Mouse (Mus musculus) mammary gland, adult 2 months (tissue): Measurements from ENCODE around the gene Olfr1132. TPM values are rescaled to one million over a fixed set of nuclear protein-coding genes. Genes with fewer than 3 reads are reported as not detected.

ENCODE experiments used
- polyA plus RNA-seq: library from polyadenylated mRNA; depleted of rRNA; stranded (reverse); fragments of >200 nt; gene quantifications from 2 replicates; pipeline ENCODE4 v1.2.3, GENCODE M21; 2012; ENCODE audit warnings: low replicate concordance; rRNA removed

Gene Olfr1132
- not detected in 2 replicates for polyA plus RNA-seq

GRCm38 (mm10) chr2:87637435-87637834 is at the start of gene Olfr1132:
Gene Olfr1132, minus strand, starts transcription at chr2:87637535.

GRCm38 (mm10) chr2:87673564-87673963 is 36.2 kb upstream of the Olfr1132 start, which contains the start of gene Olfr1135:
Gene Olfr1135, minus strand, starts transcription at chr2:87673664.

GRCm38 (mm10) chr2:87658360-87658759 is 21.0 kb upstream of the Olfr1132 start, which contains the start of gene Olfr1134:
Gene Olfr1134, minus strand, starts transcription at chr2:87658460.

GRCm38 (mm10) chr2:87647274-87647673 is 9.9 kb upstream of the Olfr1132 start, which contains the start of gene Olfr1133:
Gene Olfr1133, minus strand, starts transcription at chr2:87647374.

GRCm38 (mm10) chr2:87626804-87627203 is 10.5 kb downstream of the Olfr1132 start, which contains the start of gene Olfr1131:
Gene Olfr1131, plus strand, starts transcription at chr2:87627104.

GRCm38 (mm10) chr2:87605912-87606311 is 31.4 kb downstream of the Olfr1132 start, which contains the start of gene Olfr1130:
Gene Olfr1130, plus strand, starts transcription at chr2:87606212.

Other genes with a start within 250 kb of the Olfr1132 start
- gene Olfr1123, start 220.9 kb downstream of the Olfr1132 start, polyA plus RNA-seq = not detected in 2 replicates
- not detected in 2 replicates for gene Olfr1124, start 207.3 kb downstream of the Olfr1132 start, polyA plus RNA-seq
- not detected in 2 replicates for gene Olfr1126, start 183.6 kb downstream of the Olfr1132 start, polyA plus RNA-seq
- gene Pramel7, start 140.4 kb downstream of the Olfr1132 start, polyA plus RNA-seq = not detected in 2 replicates
- not detected in 2 replicates for gene Pramel6, start 131.0 kb downstream of the Olfr1132 start, polyA plus RNA-seq
- gene Olfr153, start 105.7 kb downstream of the Olfr1132 start, polyA plus RNA-seq = not detected in 2 replicates
- not detected in 2 replicates for gene Olfr1128, start 92.0 kb downstream of the Olfr1132 start, polyA plus RNA-seq
- not detected in 2 replicates for gene Olfr1129, start 63.6 kb downstream of the Olfr1132 start, polyA plus RNA-seq
- gene Olfr1130, start 31.3 kb downstream of the Olfr1132 start, polyA plus RNA-seq = not detected in 2 replicates
- not detected in 2 replicates for gene Olfr1131, start 10.4 kb downstream of the Olfr1132 start, polyA plus RNA-seq
- gene Olfr1133, start 9.8 kb upstream of the Olfr1132 start, polyA plus RNA-seq = not detected in 2 replicates
- gene Olfr1134, start 20.9 kb upstream of the Olfr1132 start, polyA plus RNA-seq = not detected in 2 replicates
- gene Olfr1135, start 36.1 kb upstream of the Olfr1132 start, polyA plus RNA-seq = not detected in 2 replicates
- not detected in 2 replicates for gene Olfr1136, start 56.4 kb upstream of the Olfr1132 start, polyA plus RNA-seq
- gene Olfr1137, start 75.6 kb upstream of the Olfr1132 start, polyA plus RNA-seq = not detected in 2 replicates
- gene Olfr1138, start 102.4 kb upstream of the Olfr1132 start, polyA plus RNA-seq = not detected in 2 replicates
- gene Olfr1140, start 106.2 kb upstream of the Olfr1132 start, polyA plus RNA-seq = not detected in 2 replicates
- gene Olfr1141, start 116.5 kb upstream of the Olfr1132 start, polyA plus RNA-seq = not detected in 2 replicates
- gene Olfr152, start 141.9 kb upstream of the Olfr1132 start, polyA plus RNA-seq = not detected in 2 replicates
- not detected in 2 replicates for gene Olfr1143, start 163.1 kb upstream of the Olfr1132 start, polyA plus RNA-seq
- not detected in 2 replicates for gene Olfr1145, start 172.3 kb upstream of the Olfr1132 start, polyA plus RNA-seq
- not detected in 2 replicates for gene Olfr1148, start 193.0 kb upstream of the Olfr1132 start, polyA plus RNA-seq
- gene Olfr1150-ps1, start 206.5 kb upstream of the Olfr1132 start, polyA plus RNA-seq = not detected in 2 replicates
- gene Olfr1151, start 218.3 kb upstream of the Olfr1132 start, polyA plus RNA-seq = not detected in 2 replicates
- gene Olfr1152, start 229.0 kb upstream of the Olfr1132 start, polyA plus RNA-seq = not detected in 2 replicates